Mouse (Mus musculus): ENCODE results near the gene Mpeg1. TPM values are rescaled to one million over a fixed set of nuclear protein-coding genes. Genes with fewer than 3 reads are reported as not detected.

Mpeg1 gene
- polyA plus RNA-seq, 1 experiment from 2014 or later = 0.75 TPM

DNA sequence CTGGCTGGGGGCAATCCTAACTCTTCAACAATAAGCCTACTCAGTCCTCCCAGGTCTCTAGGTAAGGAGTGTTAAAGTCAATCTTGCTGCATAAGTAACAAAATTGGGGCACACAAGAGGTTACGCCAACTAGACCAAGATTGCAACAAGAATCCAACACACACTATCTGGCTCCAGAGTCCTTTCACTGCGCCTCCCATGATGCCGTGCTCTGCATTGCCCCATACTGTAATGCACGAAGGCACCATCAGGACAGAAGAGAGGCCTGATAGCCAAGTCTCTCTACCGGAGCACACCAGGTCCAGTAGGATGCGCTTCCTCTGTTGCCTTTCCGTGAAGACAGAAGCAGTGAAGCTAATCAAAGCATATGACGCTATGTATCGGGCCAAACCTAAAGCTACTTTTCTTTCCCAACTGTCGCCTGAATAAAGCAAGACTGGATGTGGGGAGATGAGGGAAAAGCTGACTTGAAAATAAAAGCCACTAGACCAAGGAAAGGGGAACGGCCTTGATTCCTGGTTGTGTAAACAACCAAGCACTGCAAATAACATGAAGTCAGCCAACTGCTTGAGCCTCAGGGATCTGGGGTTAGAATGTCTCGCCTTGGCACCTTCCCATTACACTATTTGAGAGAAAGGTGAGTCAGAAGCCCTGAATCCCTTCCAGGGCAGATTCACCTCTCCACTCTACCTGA is 27.1 kb downstream of the Mpeg1 start:
- WGBS = 83% methylated on average over 12 of the region's 12 CpGs

DNA sequence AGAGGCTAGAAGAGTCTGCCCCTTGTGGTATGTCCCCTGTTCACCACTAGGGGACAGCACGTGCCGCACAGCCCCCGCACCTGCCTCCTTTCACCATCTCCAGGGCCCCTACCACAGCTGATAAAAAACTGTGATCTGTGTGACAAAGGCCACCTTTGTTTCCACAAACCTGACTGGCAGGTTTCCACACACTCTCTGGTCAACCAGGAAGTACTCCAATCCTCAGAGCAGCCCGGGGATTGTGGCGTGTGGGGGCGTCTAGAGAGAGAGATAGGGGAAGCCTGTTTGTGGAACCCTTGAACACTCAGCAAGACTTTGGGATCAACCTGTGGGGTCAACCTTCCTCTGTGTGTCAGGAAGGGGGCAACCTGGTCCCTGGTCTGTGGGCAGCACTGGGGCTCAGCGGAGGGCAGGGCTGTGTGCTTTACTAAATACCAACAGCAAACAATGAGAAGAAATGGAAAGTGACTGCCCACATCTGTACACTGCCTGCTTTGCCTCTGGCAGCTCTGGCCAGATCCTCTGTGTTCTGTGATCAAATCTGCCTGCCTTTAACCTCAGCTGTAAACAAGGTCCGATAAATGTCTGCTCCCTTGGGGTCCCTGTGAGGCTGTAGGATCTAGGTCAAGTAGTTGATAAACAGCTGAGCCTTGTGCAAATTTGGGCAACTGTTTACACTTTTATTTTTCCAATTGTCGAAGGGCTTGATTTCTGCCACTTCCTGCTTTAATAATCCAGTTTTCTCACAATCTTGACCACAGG is 27.8 kb downstream of the Mpeg1 start:
- 14% methylated on average over 9 of the region's 9 CpGs for WGBS
- Histone ChIP-seq H3K9ac (peak overlapping the region; percentile 23; the same call in 1 of the 2 replicates), H3K27me3 (no peaks in the 10 kb centered on the region), H3K27ac (peak overlapping the region; percentile 89), H3K4me3 (no peak overlapping the region), H3K9me3 (replicated peaks) (no peaks in the 10 kb centered on the region; the same call in 1 of the 2 replicates), H3K4me1 (peaks cover 63% of the 10 kb centered on the region), H3K36me3 (peaks cover 50% of the 10 kb centered on the region), H3K4me2 (replicated peaks) (peak overlapping the region; percentile 32)
- ATAC-seq (ENCODE audit: low FRiP score) = peak; percentile 17

More for the DNA sequence above, 27.1 kb downstream of the Mpeg1 start:
- no peak for ATAC-seq (ENCODE audit: low FRiP score)
- no peaks in the 10 kb centered on the region for H3K27me3 ChIP-seq
- H3K9me3 ChIP-seq (replicated peaks) = no peaks in the 10 kb centered on the region; the same call in 1 of the 2 replicates
- H3K4me1 ChIP-seq = peaks cover 59% of the 10 kb centered on the region
- H3K9ac ChIP-seq = no peak overlapping the region
- H3K36me3 ChIP-seq = peaks cover 58% of the 10 kb centered on the region
- H3K4me3 ChIP-seq = no peak overlapping the region
- H3K4me2 ChIP-seq (replicated peaks) = no peak overlapping the region
- peak overlapping the region; percentile 89 for H3K27ac ChIP-seq

DNA sequence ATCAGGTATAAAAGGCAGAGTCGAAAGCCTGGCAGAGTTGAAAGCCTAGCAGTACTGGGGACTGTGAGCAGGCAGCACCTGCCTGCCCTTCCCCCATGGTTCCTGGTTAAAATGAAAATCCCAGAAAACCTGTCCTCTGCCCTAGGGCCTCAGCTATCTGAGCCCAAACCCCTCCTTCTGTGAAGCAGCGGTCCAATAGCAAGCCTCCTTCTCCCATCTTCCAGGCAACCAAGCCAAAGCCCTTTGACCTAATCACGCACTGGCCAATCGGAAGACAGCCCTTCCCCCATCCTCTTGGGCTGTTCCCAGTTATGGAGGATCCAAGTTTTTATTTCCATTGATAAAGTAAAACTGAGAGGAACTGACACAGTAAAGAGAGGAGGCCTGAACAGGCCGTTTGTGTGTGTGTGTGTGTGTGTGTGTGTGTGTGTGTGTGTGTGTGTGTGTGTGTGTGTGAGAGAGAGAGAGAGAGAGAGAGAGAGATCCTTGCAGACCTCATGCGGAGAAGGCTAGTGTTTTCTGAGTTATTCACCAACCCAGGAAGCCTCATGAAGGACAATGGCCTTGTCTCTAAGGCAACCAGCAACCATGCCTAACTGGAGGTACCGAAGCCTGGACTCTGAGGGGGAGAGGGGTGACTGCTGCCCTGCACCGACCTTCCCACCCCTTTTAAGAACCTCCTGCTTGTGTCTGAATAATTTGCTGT is 28.5 kb downstream of the Mpeg1 start:
- no peak overlapping the region for H3K4me3 ChIP-seq
- peaks cover 43% of the 10 kb centered on the region for H3K36me3 ChIP-seq
- peak overlapping the region; percentile 89 for H3K27ac ChIP-seq
- H3K9me3 ChIP-seq (replicated peaks) = no peaks in the 10 kb centered on the region; the same call in 1 of the 2 replicates
- peak; percentile 86 for ATAC-seq (ENCODE audit: low FRiP score)
- H3K9ac ChIP-seq = no peak overlapping the region; the same call in 1 of the 2 replicates
- 14% methylated on average over 8 of the region's 8 CpGs for WGBS
- no peaks in the 10 kb centered on the region for H3K27me3 ChIP-seq
- peaks cover 71% of the 10 kb centered on the region for H3K4me1 ChIP-seq
- peak overlapping the region; percentile 32 for H3K4me2 ChIP-seq (replicated peaks)

DNA sequence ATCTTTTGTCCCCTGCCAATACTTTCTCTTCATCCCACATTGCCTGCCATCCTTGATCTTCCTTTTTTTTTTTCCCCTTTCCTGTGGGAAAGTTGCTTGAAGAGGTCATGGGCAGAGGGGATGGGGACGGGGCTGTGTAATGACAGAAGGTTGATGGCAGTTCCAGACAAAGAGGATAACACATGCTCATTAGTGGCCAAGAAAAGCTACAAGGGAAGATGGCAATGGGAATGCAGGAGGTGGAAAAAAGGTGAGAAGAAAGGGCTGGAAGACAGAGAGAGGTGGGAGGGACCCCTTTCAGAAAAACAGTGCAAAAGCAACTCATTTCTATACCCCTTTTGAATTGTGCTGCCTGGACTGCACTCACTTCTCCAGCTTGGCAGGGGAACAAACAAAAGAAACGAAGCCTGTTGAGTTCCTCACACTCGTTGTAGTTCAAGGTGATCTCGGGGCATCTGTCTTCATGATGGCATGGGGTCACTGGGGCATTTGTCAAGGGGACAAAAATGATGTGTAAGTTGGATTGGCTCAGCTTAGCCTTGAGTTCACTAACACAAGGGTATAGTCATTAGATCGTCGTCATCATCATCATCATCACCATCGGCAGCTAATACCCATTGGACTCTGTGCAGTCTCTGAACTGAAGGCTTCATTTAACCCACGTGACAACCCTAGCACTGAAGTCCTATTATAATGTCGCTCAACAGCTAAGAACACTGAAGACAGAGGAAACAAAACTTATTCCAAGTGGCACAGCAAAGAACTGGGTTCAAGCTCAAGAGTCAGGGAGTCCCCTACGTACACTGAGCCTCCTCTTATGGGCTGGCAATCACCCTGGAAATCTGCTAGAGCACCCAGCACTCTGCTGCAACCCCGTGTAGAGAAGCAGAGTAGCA is 29.3 kb downstream of the Mpeg1 start:
- 32% methylated on average over 11 of the region's 11 CpGs for WGBS
- H3K4me1 ChIP-seq = peaks cover 79% of the 10 kb centered on the region

GRCm38 (mm10) chr19:12491636-12492035 is 31.1 kb downstream of the Mpeg1 start:
- Histone ChIP-seq H3K27ac (peak overlapping the region; percentile 89), H3K4me1 (peaks cover 90% of the 10 kb centered on the region), H3K4me3 (no peak overlapping the region)

More for the DNA sequence above, 29.3 kb downstream of the Mpeg1 start:
- Histone ChIP-seq H3K4me3 (no peak overlapping the region), H3K9me3 (replicated peaks) (no peaks in the 10 kb centered on the region; the same call in 1 of the 2 replicates), H3K27ac (peak overlapping the region; percentile 89), H3K36me3 (peaks cover 36% of the 10 kb centered on the region), H3K27me3 (no peaks in the 10 kb centered on the region), H3K4me2 (replicated peaks) (peak overlapping the region; percentile 32), H3K9ac (peak overlapping the region; percentile 32; the same call in 1 of the 2 replicates)
- ATAC-seq (ENCODE audit: low FRiP score) = peak; percentile 49

GRCm38 (mm10) chr19:12493453-12494186 is 33.0 kb downstream of the Mpeg1 start:
- WGBS = 16% methylated on average over 4 of the region's 4 CpGs
- peak overlapping the region; percentile 66 for H3K27ac ChIP-seq
- peak overlapping the region; percentile 27; the same call in 1 of the 2 replicates for H3K4me2 ChIP-seq (replicated peaks)
- peaks cover 26% of the 10 kb centered on the region for H3K36me3 ChIP-seq
- no peak overlapping the region for H3K9ac ChIP-seq
- H3K27me3 ChIP-seq = no peaks in the 10 kb centered on the region
- H3K9me3 ChIP-seq (replicated peaks) = no peaks in the 10 kb centered on the region
- H3K4me1 ChIP-seq = peaks cover 76% of the 10 kb centered on the region
- peak; percentile 18 for ATAC-seq (ENCODE audit: low FRiP score)
- H3K4me3 ChIP-seq = no peak overlapping the region

More at GRCm38 (mm10) chr19:12491636-12492035, 31.1 kb downstream of the Mpeg1 start:
- Histone ChIP-seq H3K4me2 (replicated peaks) (no peak overlapping the region), H3K9me3 (replicated peaks) (no peaks in the 10 kb centered on the region; the same call in 1 of the 2 replicates), H3K36me3 (peaks cover 23% of the 10 kb centered on the region), H3K9ac (no peak overlapping the region), H3K27me3 (no peaks in the 10 kb centered on the region)
- 92% methylated on average over 7 of the region's 7 CpGs for WGBS
- no peak for ATAC-seq (ENCODE audit: low FRiP score)

- Histone ChIP-seq H3K27me3 (no peaks in the 10 kb centered on the region), H3K4me1 (peaks cover 76% of the 10 kb centered on the region), H3K9me3 (replicated peaks) (no peaks in the 10 kb centered on the region), H3K4me3 (no peak overlapping the region), H3K4me2 (replicated peaks) (peak overlapping the region; percentile 27), H3K27ac (peak overlapping the region; percentile 66), H3K9ac (no peak overlapping the region), H3K36me3 (peaks cover 26% of the 10 kb centered on the region)
- 21% methylated on average over 4 of the region's 4 CpGs for WGBS
- no peak for ATAC-seq (ENCODE audit: low FRiP score)
Observed at GRCm38 (mm10) chr19:12494187-12494458, 33.5 kb downstream of the Mpeg1 start.

- Histone ChIP-seq H3K4me1 (peaks cover 76% of the 10 kb centered on the region), H3K4me3 (no peak overlapping the region), H3K27me3 (no peaks in the 10 kb centered on the region), H3K9me3 (replicated peaks) (no peaks in the 10 kb centered on the region), H3K4me2 (replicated peaks) (peak overlapping the region; percentile 27), H3K27ac (peak overlapping the region; percentile 66), H3K9ac (no peak overlapping the region), H3K36me3 (peaks cover 26% of the 10 kb centered on the region)
- peak; percentile 24 for ATAC-seq (ENCODE audit: low FRiP score)
- WGBS = 26% methylated on average over 3 of the region's 3 CpGs
Observed at GRCm38 (mm10) chr19:12494972-12495535, 34.5 kb downstream of the Mpeg1 start.

GRCm38 (mm10) chr19:12496241-12496640 is 35.7 kb downstream of the Mpeg1 start:
- Histone ChIP-seq H3K9ac (no peak overlapping the region), H3K4me2 (replicated peaks) (no peak overlapping the region), H3K36me3 (peaks cover 17% of the 10 kb centered on the region), H3K27ac (peak overlapping the region; percentile 66), H3K4me1 (peaks cover 70% of the 10 kb centered on the region), H3K9me3 (replicated peaks) (no peaks in the 10 kb centered on the region), H3K4me3 (no peak overlapping the region), H3K27me3 (no peaks in the 10 kb centered on the region)
- WGBS = 55% methylated on average over 2 of the region's 2 CpGs
- ATAC-seq (ENCODE audit: low FRiP score) = no peak

DNA sequence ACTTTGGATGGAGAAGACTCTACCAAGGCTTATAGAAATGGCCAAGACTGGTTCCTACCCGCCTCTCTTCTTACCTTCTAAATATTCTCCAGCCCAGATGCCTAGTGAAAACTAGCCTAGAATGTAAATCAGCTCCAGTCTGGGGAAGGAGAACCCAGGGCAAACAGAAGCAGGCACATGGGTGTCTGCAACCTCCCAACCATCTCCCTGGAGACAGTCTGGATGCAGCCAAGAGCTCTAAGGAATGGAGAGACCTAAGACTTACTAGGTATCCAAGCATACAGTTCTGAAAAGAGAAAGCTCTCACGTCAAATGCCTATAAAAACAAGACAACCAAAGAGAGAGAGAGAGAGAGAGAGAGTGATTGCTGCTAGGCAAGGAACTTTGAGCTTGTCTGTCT is 37.3 kb downstream of the Mpeg1 start:
- Histone ChIP-seq H3K9me3 (replicated peaks) (no peaks in the 10 kb centered on the region), H3K36me3 (peaks cover 3% of the 10 kb centered on the region; the same call in 1 of the 2 replicates), H3K9ac (no peak overlapping the region), H3K4me3 (no peak overlapping the region), H3K4me2 (replicated peaks) (peak overlapping the region; percentile 64), H3K27me3 (no peaks in the 10 kb centered on the region), H3K4me1 (peaks cover 54% of the 10 kb centered on the region), H3K27ac (peak overlapping the region; percentile 94)
- WGBS = 24% methylated on average over 2 of the region's 2 CpGs
- no peak for ATAC-seq (ENCODE audit: low FRiP score)
